Comparison of ENCODE assay signal across 8 mouse cellular contexts in genomic region chr10:116768642-116769041, GRCm38 (mm10).
A peak's percentile ranks its signal among the peaks of the same experiment; 100 is the strongest.
DNase-seq lines count a peak whose midpoint lies in the region; ATAC-seq lines count a peak whose summit lies in the region.

No protein-coding gene starts in this region.

- WGBS in midbrain, embryonic 11.5 days, result 80% methylated on average over 13 of the region's 13 CpGs
- WGBS in midbrain, embryonic 16.5 days, result 60% methylated on average over 13 of the region's 13 CpGs
- 34% methylated on average over 13 of the region's 13 CpGs for WGBS in heart, embryonic 16.5 days

- no peak for ATAC-seq in midbrain, embryonic 11.5 days (ENCODE audit: low FRiP score)
- ATAC-seq in midbrain, embryonic 16.5 days, result no peak
- ATAC-seq in heart, embryonic 16.5 days (replicated peaks; ENCODE audit: extremely low read depth, insufficient read depth, low FRiP score), result peak; percentile 47; the same call in 1 of the 2 replicates

- H3K9ac ChIP-seq in midbrain, embryonic 11.5 days (ENCODE audit: low read length), result no peak overlapping the region
- H3K9ac ChIP-seq in midbrain, embryonic 16.5 days (ENCODE audit: low read depth, low read length), result no peak overlapping the region
- H3K9ac ChIP-seq in heart, embryonic 16.5 days (ENCODE audit: low read length), result no peak overlapping the region

- no peak overlapping the region for H3K4me2 ChIP-seq in midbrain, embryonic 11.5 days
- no peak overlapping the region for H3K4me2 ChIP-seq in midbrain, embryonic 16.5 days (ENCODE audit: low read length)
- H3K4me2 ChIP-seq in heart, embryonic 16.5 days (ENCODE audit: low read depth, low read length), result peak overlapping the region; percentile 12; the same call in 1 of the 2 replicates

- no peak overlapping the region for H3K27ac ChIP-seq in midbrain, embryonic 11.5 days (ENCODE audit: low read depth, low read length)
- no peak overlapping the region for H3K27ac ChIP-seq in midbrain, embryonic 16.5 days (ENCODE audit: low read length)
- H3K27ac ChIP-seq in heart, embryonic 16.5 days (ENCODE audit: low read length), result peak overlapping the region; percentile 57

- peak; percentile 33 to 45 for DNase-seq in cerebellum, postnatal 25 days
- no peak for DNase-seq in cerebellum, adult 11 months
- peak; percentile 49 for DNase-seq in midbrain, embryonic 11.5 days (ENCODE audit: low spot score, missing footprints)
- DNase-seq in naive thymus-derived CD4-positive, alpha-beta T cell, adult 2 months (ENCODE audit: low read depth), result peak; percentile 4
- no peak for DNase-seq in ovary, adult 18-20 months (ENCODE audit: low spot score)
- DNase-seq in layer of hippocampus, postnatal 14 days (ENCODE audit: low spot score in 2 of 2), result no peak

- H3K4me1 ChIP-seq in midbrain, embryonic 11.5 days (ENCODE audit: control insufficient read depth, insufficient read depth, low read length), result no peaks in the 10 kb centered on the region
- peaks cover 3% of the 10 kb centered on the region; the same call in 1 of the 2 replicates for H3K4me1 ChIP-seq in midbrain, embryonic 16.5 days (ENCODE audit: control insufficient read depth, insufficient read depth, low read length)
- H3K4me1 ChIP-seq in heart, embryonic 16.5 days (ENCODE audit: control insufficient read depth, insufficient read depth, low read length), result peaks cover 25% of the 10 kb centered on the region

- H3K36me3 ChIP-seq in midbrain, embryonic 11.5 days (ENCODE audit: control insufficient read depth, insufficient read depth, low read length), result no peaks in the 10 kb centered on the region
- no peaks in the 10 kb centered on the region for H3K36me3 ChIP-seq in midbrain, embryonic 16.5 days (ENCODE audit: control insufficient read depth, insufficient read depth, low read length)
- H3K36me3 ChIP-seq in heart, embryonic 16.5 days (ENCODE audit: control insufficient read depth, insufficient read depth), result peaks cover 2% of the 10 kb centered on the region; the same call in 1 of the 2 replicates

- H3K4me3 ChIP-seq in midbrain, embryonic 11.5 days (ENCODE audit: low read depth, low read length), result no peak overlapping the region
- H3K4me3 ChIP-seq in midbrain, embryonic 16.5 days (ENCODE audit: low read depth, low read length), result no peak overlapping the region
- no peak overlapping the region for H3K4me3 ChIP-seq in heart, embryonic 16.5 days (ENCODE audit: low read length)

- H3K27me3 ChIP-seq in midbrain, embryonic 11.5 days (ENCODE audit: control insufficient read depth, insufficient read depth, low read length), result no peaks in the 10 kb centered on the region
- no peaks in the 10 kb centered on the region for H3K27me3 ChIP-seq in midbrain, embryonic 16.5 days (ENCODE audit: control insufficient read depth, insufficient read depth, low read depth, low read length)
- H3K27me3 ChIP-seq in heart, embryonic 16.5 days (ENCODE audit: control insufficient read depth, insufficient read depth, low read length), result peaks cover 4% of the 10 kb centered on the region; the same call in 1 of the 2 replicates

- no peaks in the 10 kb centered on the region; the same call in 1 of the 2 replicates for H3K9me3 ChIP-seq in midbrain, embryonic 11.5 days (ENCODE audit: control insufficient read depth, low read length)
- no peaks in the 10 kb centered on the region for H3K9me3 ChIP-seq in midbrain, embryonic 16.5 days (replicated peaks; ENCODE audit: control insufficient read depth, low read length, poor library complexity, severe bottlenecking)
- H3K9me3 ChIP-seq in heart, embryonic 16.5 days (replicated peaks; ENCODE audit: control insufficient read depth, low read length), result 0 out of 2 replicates have a peak, but pooled peaks cover 3% of the 10 kb centered on the region

Comparison
In these comparisons a context has a peak if more than half of its experiments do, and no peak if none do; other contexts are left out.
1. DNase-seq: peak in cerebellum, postnatal 25 days (2 of 2), midbrain, embryonic 11.5 days (single experiment) and naive thymus-derived CD4-positive, alpha-beta T cell, adult 2 months (single experiment); none in cerebellum, adult 11 months (single experiment), ovary, adult 18-20 months (single experiment) and layer of hippocampus, postnatal 14 days (0 of 2).